Mouse (Mus musculus): ENCODE data around the gene Mrs2. TPM values are rescaled to one million over a fixed set of nuclear protein-coding genes. Genes with fewer than 3 reads are reported as not detected.

Mrs2 gene
- total RNA-seq, 2 experiments from 2014 or later, result 54.3 to 55.2 TPM

DNA sequence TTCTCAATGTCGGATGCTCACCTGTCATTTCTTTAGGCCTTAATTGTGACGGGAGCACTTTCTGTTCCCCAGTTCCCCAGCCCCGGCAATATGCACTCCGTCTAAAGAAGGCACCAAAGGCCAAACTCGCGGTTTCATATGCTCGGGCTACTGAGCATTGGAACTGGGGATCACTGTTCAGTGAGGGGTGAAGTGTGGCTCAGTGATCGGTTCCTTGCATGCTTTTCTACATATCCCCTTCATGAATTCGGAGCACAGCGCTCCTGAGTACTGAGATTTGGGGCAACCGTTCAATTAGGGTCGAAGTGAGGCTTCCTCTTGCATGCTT, 82.4 kb downstream of the Mrs2 start:
- DNase-seq (ENCODE audit: low spot score in 2 of 2), result no peak
- intact Hi-C loops (cut with DNase I), result loop anchor here (1.0 to 5.0 kb wide), 2 partner anchors 50 to 179 kb away; no protein-coding TSS in a partner anchor

Other genes with a start within 250 kb of the Mrs2 start
- gene BC005537, start 218.7 kb downstream of the Mrs2 start, total RNA-seq (2021), result 100 to 1,000 TPM; 165 to 182 TPM
- gene Acot13, start 188.8 kb downstream of the Mrs2 start, total RNA-seq (2021), result 10 to 100 TPM; 72.3 to 79.9 TPM
- gene Tdp2, start 188.7 kb downstream of the Mrs2 start, total RNA-seq (2021), result 10 to 100 TPM; 17.9 to 20.8 TPM
- gene D130043K22Rik, start 175.2 kb downstream of the Mrs2 start, total RNA-seq (2021), result 10 to 100 TPM; 29.0 to 30.8 TPM
- 10 to 100 TPM; 54.2 to 58.7 TPM for gene Aldh5a1, start 82.7 kb downstream of the Mrs2 start, total RNA-seq (2021)
- 10 to 100 TPM; 15.4 to 17.9 TPM for gene Gpld1, start 77.2 kb downstream of the Mrs2 start, total RNA-seq (2021)
- gene Dcdc2a, start 35.6 kb upstream of the Mrs2 start, total RNA-seq (2021), result 1 to 10 TPM; 4.0 to 6.5 TPM

Measured in left cerebral cortex, postnatal 25 days (tissue).